Mouse (Mus musculus): ENCODE measurements around the gene Slc38a3. TPM values are rescaled to one million over a fixed set of nuclear protein-coding genes. Genes with fewer than 3 reads are reported as not detected.

Gene Slc38a3
- 20.4 and 31.9 TPM in 2 replicates for polyA plus RNA-seq (2014; fragmentation: Nextera tagmentation; extraction: Ambion mirVana)

DNA sequence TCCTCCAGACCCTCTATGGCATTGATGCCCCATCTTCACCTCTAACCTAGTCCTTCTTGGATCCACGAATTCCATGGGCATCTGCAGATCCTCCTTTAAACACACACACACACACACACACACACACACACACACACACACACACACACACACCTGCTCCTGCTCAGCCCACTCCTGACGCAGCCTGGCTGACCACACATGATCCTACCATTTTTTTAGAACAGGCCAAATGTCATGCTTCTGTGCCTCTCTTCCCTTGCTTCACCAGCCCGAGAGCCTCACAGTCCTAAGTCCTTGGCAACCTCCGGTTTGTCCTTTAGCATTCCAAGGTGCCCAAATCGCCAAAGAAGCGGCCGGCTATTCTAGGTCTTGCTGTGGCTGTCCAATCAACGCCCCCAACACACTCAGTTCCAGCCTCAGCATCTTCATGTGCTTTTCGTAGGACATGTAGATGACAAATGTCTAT is at the start of gene Slc38a3:
Gene Slc38a3, minus strand, starts transcription at position 51 of the 466 bp plus-strand sequence.
- Histone ChIP-seq H3K4me3 (replicated peaks; ENCODE audit: low read depth, low read length) (no peak within 1 kb of the TSS), H3K4me2 (ENCODE audit: low read length) (no peak within 1 kb of the TSS), H3K9ac (replicated peaks; ENCODE audit: low read length) (no peak within 1 kb of the TSS), H3K27me3 (ENCODE audit: control insufficient read depth, insufficient read depth, low read length) (peaks cover 15% of the 10 kb centered on the region), H3K4me1 (ENCODE audit: control insufficient read depth, insufficient read depth, low read length) (peaks cover 17% of the 10 kb centered on the region; the same call in 1 of the 2 replicates), H3K27ac (replicated peaks; ENCODE audit: low read depth, low read length) (no peak within 1 kb of the TSS), H3K9me3 (ENCODE audit: control insufficient read depth, low read length) (no peaks in the 10 kb centered on the region), H3K36me3 (ENCODE audit: control insufficient read depth, insufficient read depth, low read length) (no peaks in the 10 kb centered on the region)
- ATAC-seq (ENCODE audit: low FRiP score, low TSS enrichment), result no peak
- no peak for DNase-seq
- WGBS, result 80% methylated on average over 9 of the region's 9 CpGs

DNA sequence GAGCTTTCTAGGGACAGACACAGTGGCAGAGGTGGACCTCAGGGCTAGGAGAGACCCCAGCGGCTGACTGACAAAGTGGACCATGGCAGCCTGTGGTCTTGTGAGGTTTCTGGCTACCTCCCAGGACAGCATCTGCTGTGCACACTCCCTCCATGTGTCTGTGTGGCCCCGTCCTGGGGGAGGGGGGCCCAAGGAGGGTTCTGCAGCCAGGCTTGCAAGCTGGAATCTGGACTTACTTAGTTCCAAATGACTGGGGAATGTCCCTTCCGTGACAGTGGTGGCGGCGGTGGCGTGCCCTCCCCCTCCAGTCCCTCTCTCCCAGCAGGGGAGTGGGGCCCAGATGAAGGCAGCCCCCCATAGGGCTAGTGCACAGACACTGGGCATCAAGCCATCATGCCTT is 47.6 kb upstream of the Slc38a3 start:
- ATAC-seq (ENCODE audit: low FRiP score, low TSS enrichment) (no peak), DNase-seq (no peak)
- peaks cover 14% of the 10 kb centered on the region for H3K4me1 ChIP-seq (ENCODE audit: control insufficient read depth, insufficient read depth, low read length)
- 24% methylated on average over 6 of the region's 6 CpGs for WGBS
- H3K4me3 ChIP-seq (replicated peaks; ENCODE audit: low read depth, low read length), result no peak overlapping the region
- H3K36me3 ChIP-seq (ENCODE audit: control insufficient read depth, insufficient read depth, low read length), result no peaks in the 10 kb centered on the region
- no peaks in the 10 kb centered on the region for H3K9me3 ChIP-seq (ENCODE audit: control insufficient read depth, low read length)
- H3K27ac ChIP-seq (replicated peaks; ENCODE audit: low read depth, low read length), result no peak overlapping the region
- H3K9ac ChIP-seq (replicated peaks; ENCODE audit: low read length), result no peak overlapping the region
- H3K27me3 ChIP-seq (ENCODE audit: control insufficient read depth, insufficient read depth, low read length), result no peaks in the 10 kb centered on the region
- no peak overlapping the region for H3K4me2 ChIP-seq (ENCODE audit: low read length)

DNA sequence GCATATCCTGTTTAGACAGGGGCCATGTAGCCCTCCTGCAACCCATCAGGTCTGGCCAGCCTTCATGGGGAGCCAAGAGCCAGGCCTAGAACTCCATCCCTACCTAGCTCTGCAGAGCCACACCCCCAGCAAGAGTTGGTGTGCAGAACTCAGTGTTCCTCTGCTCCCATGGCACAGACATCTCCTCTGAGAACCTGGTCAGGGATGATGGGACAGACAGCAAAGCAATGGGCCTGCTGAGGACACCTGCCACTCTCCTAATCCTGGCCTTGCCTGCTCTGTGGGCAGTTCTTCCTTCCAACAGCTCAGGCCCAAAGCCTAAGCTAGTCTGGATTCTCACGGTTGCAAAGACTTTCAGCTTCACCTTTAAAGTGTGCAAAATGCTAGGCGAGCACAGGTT is 46.3 kb upstream of the Slc38a3 start:
- DNase-seq, result no peak
- 84% methylated on average over 2 of the region's 2 CpGs for WGBS

DNA sequence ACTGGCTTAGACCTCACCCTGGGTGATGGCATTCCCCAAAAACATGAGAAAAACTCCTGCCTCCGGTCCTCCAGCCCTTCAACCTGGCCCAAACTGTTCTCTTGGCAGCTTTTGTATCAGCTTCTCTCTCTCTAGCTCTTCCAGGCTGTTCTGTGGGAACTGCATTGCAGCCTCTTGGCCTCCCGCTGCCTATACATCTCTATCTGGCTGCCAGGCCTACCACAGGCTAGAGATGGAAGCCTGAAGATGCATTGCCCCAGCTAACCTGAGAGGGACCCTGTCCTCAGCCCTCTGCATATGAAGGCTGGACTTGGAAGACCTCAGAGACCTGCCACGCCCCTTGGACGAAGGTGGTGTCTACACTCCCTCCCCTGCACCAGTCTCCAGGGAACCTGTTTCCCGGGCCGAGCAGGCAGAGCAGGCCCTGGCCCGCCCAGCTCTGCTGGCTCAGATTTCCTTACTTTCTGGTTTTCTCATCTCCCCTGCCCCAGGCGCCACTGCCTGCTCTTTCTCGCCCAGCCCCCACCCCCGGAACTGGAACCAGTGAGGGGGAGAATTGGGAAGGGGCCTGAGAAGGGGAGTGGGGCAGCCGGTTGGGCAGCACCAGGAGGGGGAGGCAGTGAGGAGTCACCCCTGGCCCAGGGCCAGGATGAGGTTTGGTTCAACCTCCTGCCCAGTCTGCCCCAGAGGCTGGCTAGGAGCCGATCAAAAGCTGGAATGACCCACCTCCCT is 45.1 kb upstream of the Slc38a3 start:
- DNase-seq, result peak; percentile 42

More for the DNA sequence above, 46.3 kb upstream of the Slc38a3 start:
- H3K4me1 ChIP-seq (ENCODE audit: control insufficient read depth, insufficient read depth, low read length), result peaks cover 11% of the 10 kb centered on the region
- no peak overlapping the region for H3K4me3 ChIP-seq (replicated peaks; ENCODE audit: low read depth, low read length)
- no peaks in the 10 kb centered on the region for H3K27me3 ChIP-seq (ENCODE audit: control insufficient read depth, insufficient read depth, low read length)
- no peak overlapping the region for H3K9ac ChIP-seq (replicated peaks; ENCODE audit: low read length)
- no peaks in the 10 kb centered on the region for H3K9me3 ChIP-seq (ENCODE audit: control insufficient read depth, low read length)
- H3K36me3 ChIP-seq (ENCODE audit: control insufficient read depth, insufficient read depth, low read length), result no peaks in the 10 kb centered on the region
- no peak overlapping the region for H3K4me2 ChIP-seq (ENCODE audit: low read length)
- ATAC-seq (ENCODE audit: low FRiP score, low TSS enrichment), result no peak
- H3K27ac ChIP-seq (replicated peaks; ENCODE audit: low read depth, low read length), result no peak overlapping the region

DNA sequence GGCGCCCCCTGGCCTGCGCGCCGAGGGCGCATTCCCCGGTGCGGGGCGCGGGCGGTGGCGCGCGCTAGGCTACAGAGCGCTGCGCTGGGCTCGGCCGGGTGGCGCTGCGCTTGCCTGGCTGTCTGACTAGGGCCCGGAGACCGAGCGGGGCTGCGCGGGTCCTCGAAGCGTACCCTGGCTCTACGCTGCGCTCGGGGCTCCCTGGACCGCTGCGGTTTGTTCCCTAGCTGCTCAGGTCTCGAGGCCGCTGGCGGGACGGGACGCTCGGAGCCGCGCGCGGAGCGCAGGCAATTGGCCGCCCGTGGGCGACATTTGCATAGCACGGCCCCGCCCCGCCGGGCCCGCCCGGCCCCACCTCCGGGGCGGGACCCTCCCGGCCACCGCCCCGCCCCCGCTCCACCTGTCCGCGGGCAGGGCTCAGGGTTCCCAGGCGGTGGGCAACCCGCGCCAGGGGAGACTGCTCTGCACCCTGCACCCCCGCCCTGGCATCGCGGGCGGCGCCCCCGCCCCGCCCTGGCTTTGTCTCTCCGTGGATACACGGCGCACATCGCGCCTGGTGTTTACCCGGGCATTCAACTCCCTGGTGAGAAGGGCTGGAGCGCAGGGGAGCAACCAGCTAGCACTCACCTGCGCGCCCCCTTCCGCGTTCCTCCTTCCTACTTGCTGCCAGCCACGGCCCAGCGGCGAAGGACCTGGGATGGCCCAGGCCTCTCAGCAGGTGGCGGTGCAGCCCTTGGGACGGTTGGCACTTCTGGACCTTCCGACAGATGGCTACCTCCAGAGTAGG is 40.6 kb upstream of the Slc38a3 start, which contains the start of gene Sema3f:
Gene Sema3f, minus strand, starts transcription at position 779 of the 787 bp plus-strand sequence.
- no peaks in the 10 kb centered on the region for H3K27me3 ChIP-seq (ENCODE audit: control insufficient read depth, insufficient read depth, low read length)
- DNase-seq (peak; percentile 92), ATAC-seq (ENCODE audit: low FRiP score, low TSS enrichment) (peak; percentile 80)
- peaks cover 6% of the 10 kb centered on the region for H3K36me3 ChIP-seq (ENCODE audit: control insufficient read depth, insufficient read depth, low read length)
- H3K4me3 ChIP-seq (replicated peaks; ENCODE audit: low read depth, low read length), result peak within 1 kb of the TSS; percentile 81
- no peaks in the 10 kb centered on the region for H3K9me3 ChIP-seq (ENCODE audit: control insufficient read depth, low read length)
- peak within 1 kb of the TSS; percentile 90 for H3K27ac ChIP-seq (replicated peaks; ENCODE audit: low read depth, low read length)
- H3K4me2 ChIP-seq (ENCODE audit: low read length), result peak within 1 kb of the TSS; percentile 80
- H3K4me1 ChIP-seq (ENCODE audit: control insufficient read depth, insufficient read depth, low read length), result peaks cover 28% of the 10 kb centered on the region
- H3K9ac ChIP-seq (replicated peaks; ENCODE audit: low read length), result peak within 1 kb of the TSS; percentile 97
- under 1% methylated on average over 85 of the region's 86 CpGs for WGBS

More for the DNA sequence above, 45.1 kb upstream of the Slc38a3 start:
- Histone ChIP-seq H3K36me3 (ENCODE audit: control insufficient read depth, insufficient read depth, low read length) (no peaks in the 10 kb centered on the region), H3K4me3 (replicated peaks; ENCODE audit: low read depth, low read length) (no peak overlapping the region), H3K9ac (replicated peaks; ENCODE audit: low read length) (no peak overlapping the region), H3K27me3 (ENCODE audit: control insufficient read depth, insufficient read depth, low read length) (no peaks in the 10 kb centered on the region), H3K9me3 (ENCODE audit: control insufficient read depth, low read length) (no peaks in the 10 kb centered on the region), H3K4me2 (ENCODE audit: low read length) (no peak overlapping the region), H3K27ac (replicated peaks; ENCODE audit: low read depth, low read length) (0 out of 2 replicates have a peak overlapping the region, but pooled peaks have one; percentile 1), H3K4me1 (ENCODE audit: control insufficient read depth, insufficient read depth, low read length) (peaks cover 17% of the 10 kb centered on the region)
- 16% methylated on average over 12 of the region's 12 CpGs for WGBS
- no peak for ATAC-seq (ENCODE audit: low FRiP score, low TSS enrichment)

DNA sequence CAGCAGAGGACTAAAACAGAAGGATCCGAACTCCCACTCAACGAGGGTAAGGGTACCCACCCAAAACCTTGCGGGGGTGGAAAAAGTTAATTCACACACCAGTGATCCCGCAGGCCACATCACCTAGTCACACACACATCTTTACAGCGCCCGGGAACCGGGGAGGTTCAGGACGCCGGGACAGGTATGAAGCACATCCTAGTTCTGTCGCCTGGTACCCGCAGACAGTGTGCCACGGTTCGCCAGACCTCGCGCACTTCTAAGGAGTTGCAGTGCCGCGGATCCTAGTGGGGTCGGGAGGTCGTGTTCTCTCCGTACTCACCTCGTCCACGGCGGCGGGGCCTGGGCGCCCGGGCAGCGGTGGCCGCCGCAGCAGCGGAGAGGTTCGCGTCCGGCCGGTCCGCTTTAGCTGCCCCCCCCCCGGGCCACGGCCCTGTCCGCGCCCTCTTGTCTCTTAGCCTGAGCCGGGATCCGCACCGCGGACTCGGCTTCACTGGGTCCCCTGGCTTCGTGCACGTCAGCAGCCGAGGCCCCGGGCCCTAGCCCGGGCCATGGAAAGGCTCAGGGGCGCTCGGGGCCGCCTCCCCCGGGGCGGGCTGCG is 39.9 kb upstream of the Slc38a3 start:
- Histone ChIP-seq H3K4me2 (ENCODE audit: low read length) (peak overlapping the region; percentile 80), H3K9me3 (ENCODE audit: control insufficient read depth, low read length) (no peaks in the 10 kb centered on the region), H3K9ac (replicated peaks; ENCODE audit: low read length) (peak overlapping the region; percentile 97), H3K27ac (replicated peaks; ENCODE audit: low read depth, low read length) (peak overlapping the region; percentile 90), H3K4me3 (replicated peaks; ENCODE audit: low read depth, low read length) (peak overlapping the region; percentile 81), H3K27me3 (ENCODE audit: control insufficient read depth, insufficient read depth, low read length) (no peaks in the 10 kb centered on the region), H3K36me3 (ENCODE audit: control insufficient read depth, insufficient read depth, low read length) (peaks cover 13% of the 10 kb centered on the region), H3K4me1 (ENCODE audit: control insufficient read depth, insufficient read depth, low read length) (peaks cover 22% of the 10 kb centered on the region)
- DNase-seq, result peak; percentile 55
- ATAC-seq (ENCODE audit: low FRiP score, low TSS enrichment), result no peak
- WGBS, result under 1% methylated on average over 54 of the region's 55 CpGs

DNA sequence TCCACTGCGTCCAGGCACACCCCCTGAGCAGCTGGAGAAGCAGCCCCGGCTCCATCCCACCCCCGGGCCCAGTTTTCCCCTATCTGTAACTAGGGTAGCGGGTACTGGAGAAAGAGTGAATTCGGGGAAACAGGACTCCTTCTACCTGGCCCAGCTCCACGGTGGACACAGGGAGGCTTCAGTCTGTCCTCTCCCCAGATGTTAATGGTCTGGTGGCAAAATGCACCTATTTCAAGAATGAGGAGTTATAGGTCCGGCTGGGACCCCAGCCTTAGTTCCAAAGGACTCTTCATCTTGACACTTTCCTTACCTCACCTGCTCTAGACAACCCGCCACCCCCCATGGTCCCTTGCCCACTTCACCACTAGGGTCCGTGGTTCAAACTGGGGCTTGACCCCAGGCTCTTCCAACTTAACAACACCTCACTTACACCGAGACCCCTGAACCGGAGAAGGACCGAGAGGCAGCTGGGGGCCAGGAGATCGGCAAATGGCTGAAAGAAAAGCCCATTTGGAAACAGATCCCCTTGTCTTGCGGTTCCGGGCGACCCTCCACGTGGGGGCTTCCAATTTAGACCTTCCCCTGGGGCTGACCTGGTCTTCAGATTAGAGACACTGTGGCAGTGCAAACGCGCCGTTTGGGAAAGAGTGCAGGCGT is 39.2 kb upstream of the Slc38a3 start:
- peak overlapping the region; percentile 97 for H3K9ac ChIP-seq (replicated peaks; ENCODE audit: low read length)
- peak overlapping the region; percentile 90 for H3K27ac ChIP-seq (replicated peaks; ENCODE audit: low read depth, low read length)
- no peaks in the 10 kb centered on the region for H3K27me3 ChIP-seq (ENCODE audit: control insufficient read depth, insufficient read depth, low read length)
- H3K36me3 ChIP-seq (ENCODE audit: control insufficient read depth, insufficient read depth, low read length), result peaks cover 18% of the 10 kb centered on the region
- ATAC-seq (ENCODE audit: low FRiP score, low TSS enrichment) (no peak), DNase-seq (no peak)
- H3K4me2 ChIP-seq (ENCODE audit: low read length), result peak overlapping the region; percentile 80
- H3K4me1 ChIP-seq (ENCODE audit: control insufficient read depth, insufficient read depth, low read length), result peaks cover 17% of the 10 kb centered on the region
- peak overlapping the region; percentile 81 for H3K4me3 ChIP-seq (replicated peaks; ENCODE audit: low read depth, low read length)
- WGBS, result 4% methylated on average over 21 of the region's 21 CpGs
- no peaks in the 10 kb centered on the region for H3K9me3 ChIP-seq (ENCODE audit: control insufficient read depth, low read length)

Measured in midbrain, embryonic 14.5 days (tissue).